Mouse (Mus musculus) mature B cell (primary cell): ENCODE data around the gene Dock1.

ENCODE experiments used
- in situ Hi-C: fragments of 300-500 bp; cut with MboI; formaldehyde crosslinking; loops from 2 replicates; pipeline ENCODE4 v1.14.3; 2019

Dock1 gene

GRCm38 (mm10) chr7:134990244-134990643, 319.8 kb downstream of the Dock1 start:
- in situ Hi-C loops, result no loop called here

- in situ Hi-C loops, result no loop called here
Measured at GRCm38 (mm10) chr7:134990911-134991310, 320.5 kb downstream of the Dock1 start.

GRCm38 (mm10) chr7:134994983-134995382, 324.5 kb downstream of the Dock1 start:
- in situ Hi-C loops, result no loop called here

- in situ Hi-C loops, result no loop called here
Measured at GRCm38 (mm10) chr7:135002216-135002615, 331.8 kb downstream of the Dock1 start.

- in situ Hi-C loops, result no loop called here
Measured at GRCm38 (mm10) chr7:135002891-135003290, 332.4 kb downstream of the Dock1 start.

GRCm38 (mm10) chr7:135005964-135006560, 335.6 kb downstream of the Dock1 start:
- in situ Hi-C loops, result no loop called here

GRCm38 (mm10) chr7:135008021-135008420, 337.6 kb downstream of the Dock1 start:
- in situ Hi-C loops, result no loop called here

GRCm38 (mm10) chr7:135010997-135011396, 340.5 kb downstream of the Dock1 start:
- in situ Hi-C loops, result no loop called here

GRCm38 (mm10) chr7:135017531-135017930, 347.1 kb downstream of the Dock1 start:
- in situ Hi-C loops, result no loop called here

- in situ Hi-C loops, result no loop called here
Measured at GRCm38 (mm10) chr7:135020762-135021161, 350.3 kb downstream of the Dock1 start.

- in situ Hi-C loops, result no loop called here
Measured at GRCm38 (mm10) chr7:135021544-135022100, 351.2 kb downstream of the Dock1 start.

- in situ Hi-C loops, result no loop called here
Measured at GRCm38 (mm10) chr7:135024531-135024930, 354.1 kb downstream of the Dock1 start.

- in situ Hi-C loops, result no loop called here
Measured at GRCm38 (mm10) chr7:135028716-135029115, 358.3 kb downstream of the Dock1 start.

- in situ Hi-C loops, result no loop called here
Measured at GRCm38 (mm10) chr7:135029136-135029535, 358.7 kb downstream of the Dock1 start.

- in situ Hi-C loops, result no loop called here
Measured at GRCm38 (mm10) chr7:135031466-135031865, 361.0 kb downstream of the Dock1 start.

GRCm38 (mm10) chr7:135034811-135035210, 364.4 kb downstream of the Dock1 start:
- in situ Hi-C loops, result no loop called here

GRCm38 (mm10) chr7:135035651-135036050, 365.2 kb downstream of the Dock1 start:
- in situ Hi-C loops, result no loop called here

- in situ Hi-C loops, result no loop called here
Measured at GRCm38 (mm10) chr7:135038930-135039329, 368.5 kb downstream of the Dock1 start.

GRCm38 (mm10) chr7:135043931-135044765, 373.7 kb downstream of the Dock1 start:
- in situ Hi-C loops, result no loop called here

- in situ Hi-C loops, result no loop called here
Measured at GRCm38 (mm10) chr7:135049416-135049815, 379.0 kb downstream of the Dock1 start.

GRCm38 (mm10) chr7:135053186-135053715, 382.8 kb downstream of the Dock1 start:
- in situ Hi-C loops, result no loop called here

- in situ Hi-C loops, result no loop called here
Measured at GRCm38 (mm10) chr7:135054664-135055063, 384.2 kb downstream of the Dock1 start.

GRCm38 (mm10) chr7:135059071-135059470, 388.6 kb downstream of the Dock1 start:
- in situ Hi-C loops, result no loop called here
